Comparison of ENCODE assay signal across 8 mouse cellular contexts in genomic region chr2:158667671-158668432, GRCm38 (mm10). TPM values are rescaled to one million over a fixed set of nuclear protein-coding genes. Genes with fewer than 3 reads are reported as not detected.
A peak's percentile ranks its signal among the peaks of the same experiment; 100 is the strongest.
DNase-seq lines count a peak whose midpoint lies in the region; ATAC-seq lines count a peak whose summit lies in the region.

No protein-coding gene starts in this region.

- 0% methylated on average over 42 of the region's 54 CpGs for WGBS in forebrain, embryonic 14.5 days
- WGBS in hindbrain, embryonic 16.5 days = under 1% methylated on average over 28 of the region's 54 CpGs
- WGBS in limb, embryonic 13.5 days = under 1% methylated on average over 54 of the region's 54 CpGs
- WGBS in neural tube, embryonic 12.5 days = under 1% methylated on average over 54 of the region's 54 CpGs

- peak overlapping the region; percentile 75 for H3K9ac ChIP-seq in forebrain, embryonic 14.5 days (ENCODE audit: low read length)
- peak overlapping the region; percentile 87 for H3K9ac ChIP-seq in hindbrain, embryonic 16.5 days (ENCODE audit: low read depth, low read length)
- H3K9ac ChIP-seq in limb, embryonic 13.5 days = peak overlapping the region; percentile 67
- peak overlapping the region; percentile 66 for H3K9ac ChIP-seq in neural tube, embryonic 12.5 days

- peaks cover 18% of the 10 kb centered on the region for H3K27me3 ChIP-seq in forebrain, embryonic 14.5 days (replicated peaks; ENCODE audit: control insufficient read depth, insufficient read depth, low read length)
- H3K27me3 ChIP-seq in hindbrain, embryonic 16.5 days (replicated peaks; ENCODE audit: control insufficient read depth, insufficient read depth, low read length) = no peaks in the 10 kb centered on the region
- peaks cover 68% of the 10 kb centered on the region for H3K27me3 ChIP-seq in limb, embryonic 13.5 days
- peaks cover 39% of the 10 kb centered on the region for H3K27me3 ChIP-seq in neural tube, embryonic 12.5 days (replicated peaks)

- H3K4me1 ChIP-seq in forebrain, embryonic 14.5 days (ENCODE audit: control insufficient read depth, insufficient read depth, low read length) = peaks cover 10% of the 10 kb centered on the region
- H3K4me1 ChIP-seq in hindbrain, embryonic 16.5 days (ENCODE audit: control insufficient read depth, insufficient read depth, low read depth, low read length) = peaks cover 12% of the 10 kb centered on the region
- peaks cover 29% of the 10 kb centered on the region for H3K4me1 ChIP-seq in limb, embryonic 13.5 days
- peaks cover 22% of the 10 kb centered on the region for H3K4me1 ChIP-seq in neural tube, embryonic 12.5 days

- ATAC-seq in activated CD4-positive, CD25-positive, alpha-beta regulatory T cell, adult 4 months = peak; percentile 5
- ATAC-seq in forebrain, embryonic 14.5 days = peak; percentile 52
- peak; percentile 55 for ATAC-seq in hindbrain, embryonic 16.5 days
- ATAC-seq in limb, embryonic 13.5 days (ENCODE audit: low FRiP score, low read depth) = no peak
- ATAC-seq in neural tube, embryonic 12.5 days (ENCODE audit: low FRiP score, low read depth) = peak; percentile 68

- no peaks in the 10 kb centered on the region for H3K9me3 ChIP-seq in forebrain, embryonic 14.5 days (replicated peaks; ENCODE audit: control insufficient read depth, low read length)
- no peaks in the 10 kb centered on the region for H3K9me3 ChIP-seq in hindbrain, embryonic 16.5 days (ENCODE audit: control insufficient read depth, low read length)
- no peaks in the 10 kb centered on the region for H3K9me3 ChIP-seq in limb, embryonic 13.5 days
- H3K9me3 ChIP-seq in neural tube, embryonic 12.5 days = no peaks in the 10 kb centered on the region

- H3K4me3 ChIP-seq in forebrain, embryonic 14.5 days (ENCODE audit: low read depth, low read length) = peak overlapping the region; percentile 56
- H3K4me3 ChIP-seq in hindbrain, embryonic 16.5 days (ENCODE audit: low read length) = peak overlapping the region; percentile 75
- peak overlapping the region; percentile 57 for H3K4me3 ChIP-seq in limb, embryonic 13.5 days
- H3K4me3 ChIP-seq in neural tube, embryonic 12.5 days = peak overlapping the region; percentile 51

- peak; percentile 14 for DNase-seq in cerebellum, adult 9-11 months
- DNase-seq in cerebellum, adult 9-10 months = no peak
- DNase-seq in forebrain, embryonic 14.5 days (ENCODE audit: low spot score) = peak; percentile 56
- DNase-seq in thymus, adult 18-20 months = peak; percentile 56 to 69

- no peaks in the 10 kb centered on the region for H3K36me3 ChIP-seq in forebrain, embryonic 14.5 days (ENCODE audit: control insufficient read depth, insufficient read depth, low read length)
- H3K36me3 ChIP-seq in hindbrain, embryonic 16.5 days (ENCODE audit: control insufficient read depth, insufficient read depth, low read length) = no peaks in the 10 kb centered on the region
- no peaks in the 10 kb centered on the region for H3K36me3 ChIP-seq in limb, embryonic 13.5 days
- H3K36me3 ChIP-seq in neural tube, embryonic 12.5 days = no peaks in the 10 kb centered on the region

- peak overlapping the region; percentile 44; the same call in 1 of the 2 replicates for H3K27ac ChIP-seq in forebrain, embryonic 14.5 days (ENCODE audit: low read depth, low read length)
- peak overlapping the region; percentile 76 for H3K27ac ChIP-seq in hindbrain, embryonic 16.5 days (ENCODE audit: low read depth, low read length)
- no peak overlapping the region for H3K27ac ChIP-seq in limb, embryonic 13.5 days
- no peak overlapping the region for H3K27ac ChIP-seq in neural tube, embryonic 12.5 days

- H3K4me2 ChIP-seq in forebrain, embryonic 14.5 days (ENCODE audit: low read length) = peak overlapping the region; percentile 99
- H3K4me2 ChIP-seq in hindbrain, embryonic 16.5 days (ENCODE audit: low read length) = peak overlapping the region; percentile 94
- peak overlapping the region; percentile 98 for H3K4me2 ChIP-seq in limb, embryonic 13.5 days (replicated peaks)
- H3K4me2 ChIP-seq in neural tube, embryonic 12.5 days (replicated peaks) = peak overlapping the region; percentile 100

RNA-seq across cellular contexts. Expression of gene Ppp1r16b, which starts 2.7 kb away (rescaled TPM):
- polyA plus RNA-seq in activated CD4-positive, CD25-positive, alpha-beta regulatory T cell, adult 4 months (2017; shearing (Covaris generic)) = 100 to 1,000 TPM; 100 to 110 TPM
- polyA plus RNA-seq in forebrain, embryonic 14.5 days (2014; fragmentation: Nextera tagmentation; extraction: Ambion mirVana) = 12.4 and 18.4 TPM in 2 replicates
- 26.4 and 27.2 TPM in 2 replicates for polyA plus RNA-seq in hindbrain, embryonic 16.5 days (2015; fragmentation: Nextera tagmentation; extraction: Ambion mirVana)
- polyA plus RNA-seq in limb, embryonic 13.5 days (2015; fragmentation: Nextera tagmentation; extraction: Ambion mirVana) = 3.5 and 4.0 TPM in 2 replicates
- polyA plus RNA-seq in neural tube, embryonic 12.5 days (2016; fragmentation: Nextera tagmentation; extraction: Ambion mirVana) = 4.2 and 4.5 TPM in 2 replicates

RNA-seq across cellular contexts. Expression of gene Actr5, which starts 43.2 kb away (rescaled TPM):
- 1 to 10 TPM; 3.1 to 3.2 TPM for polyA plus RNA-seq in activated CD4-positive, CD25-positive, alpha-beta regulatory T cell, adult 4 months (2017; shearing (Covaris generic))
- 10.4 and 12.8 TPM in 2 replicates for polyA plus RNA-seq in forebrain, embryonic 14.5 days (2014; fragmentation: Nextera tagmentation; extraction: Ambion mirVana)
- polyA plus RNA-seq in hindbrain, embryonic 16.5 days (2015; fragmentation: Nextera tagmentation; extraction: Ambion mirVana) = 6.2 and 12.0 TPM in 2 replicates
- polyA plus RNA-seq in limb, embryonic 13.5 days (2015; fragmentation: Nextera tagmentation; extraction: Ambion mirVana) = 12.4 and 14.1 TPM in 2 replicates
- polyA plus RNA-seq in neural tube, embryonic 12.5 days (2016; fragmentation: Nextera tagmentation; extraction: Ambion mirVana) = 20.3 and 20.5 TPM in 2 replicates

RNA-seq across cellular contexts. Expression of gene Slc32a1, which starts 57.3 kb away (rescaled TPM):
- polyA plus RNA-seq in activated CD4-positive, CD25-positive, alpha-beta regulatory T cell, adult 4 months (2017; shearing (Covaris generic)) = not detected
- polyA plus RNA-seq in forebrain, embryonic 14.5 days (2014; fragmentation: Nextera tagmentation; extraction: Ambion mirVana) = 4.6 and 6.4 TPM in 2 replicates
- polyA plus RNA-seq in hindbrain, embryonic 16.5 days (2015; fragmentation: Nextera tagmentation; extraction: Ambion mirVana) = 10.4 and 15.0 TPM in 2 replicates
- not detected in 2 replicates for polyA plus RNA-seq in limb, embryonic 13.5 days (2015; fragmentation: Nextera tagmentation; extraction: Ambion mirVana)
- polyA plus RNA-seq in neural tube, embryonic 12.5 days (2016; fragmentation: Nextera tagmentation; extraction: Ambion mirVana) = 3.5 and 4.4 TPM in 2 replicates

Comparison
In these comparisons a context has a peak if more than half of its experiments do, and no peak if none do; other contexts are left out.
1. H3K27ac ChIP-seq: peak in forebrain, embryonic 14.5 days (single experiment) and hindbrain, embryonic 16.5 days (single experiment); none in limb, embryonic 13.5 days (single experiment) and neural tube, embryonic 12.5 days (single experiment).
2. Peak in every context shown above with its lines, with median percentiles within 50 percentile points of each other: H3K4me2 ChIP-seq, H3K4me3 ChIP-seq and H3K9ac ChIP-seq.